Mouse (Mus musculus) CH12.LX (cell line): ENCODE measurements around the gene Lancl1.

ENCODE experiments used
- BHLHE40 ChIP-seq: IDR thresholded peaks from 2 replicates; pipeline ENCODE4 v1.6.1; 2011; ENCODE audit warnings: mild to moderate bottlenecking, low read depth, low read length, improper control_type of control experiment
- CHD2 ChIP-seq: IDR thresholded peaks from 2 replicates; pipeline ENCODE4 v1.6.1; 2011; ENCODE audit warnings: low read length, improper control_type of control experiment
- CTCF ChIP-seq, 2 experiments: IDR thresholded peaks in 1 of 2; conservative IDR thresholded peaks in 1 of 2; 2 replicates each; pipeline ENCODE4 v1.5.1; 2011 to 2012; ENCODE audit warnings: low read depth in 2 of 2, low read length in 2 of 2, improper control_type of control experiment in 1 of 2, inconsistent platforms in 1 of 2, mild to moderate bottlenecking in 1 of 2, moderate library complexity in 1 of 2
- ELF1 ChIP-seq: IDR thresholded peaks from 2 replicates; pipeline ENCODE4 v1.6.1; 2014; ENCODE audit warnings: low read depth, mild to moderate bottlenecking, inconsistent platforms, low read length, improper control_type of control experiment
- EP300 ChIP-seq: IDR thresholded peaks from 2 replicates; pipeline ENCODE4 v1.6.1; 2011; ENCODE audit warnings: low read length, improper control_type of control experiment
- JUND ChIP-seq: conservative IDR thresholded peaks from 2 replicates; pipeline ENCODE4 v1.6.1; 2011; ENCODE audit warnings: low read depth, low read length, improper control_type of control experiment
- POLR2A ChIP-seq: IDR thresholded peaks from 2 replicates; pipeline ENCODE4 v1.6.1; 2011; ENCODE audit warnings: low read depth, mild to moderate bottlenecking, improper control_type of control experiment, low read length
- SMC3 ChIP-seq: IDR thresholded peaks from 2 replicates; pipeline ENCODE4 v1.6.1; 2011; ENCODE audit warnings: low read depth, low read length, improper control_type of control experiment
- TCF12 ChIP-seq: IDR thresholded peaks from 2 replicates; pipeline ENCODE4 v1.6.1; 2014; ENCODE audit warnings: low read depth, mild to moderate bottlenecking, inconsistent platforms, low read length, improper control_type of control experiment
- USF1 ChIP-seq: IDR thresholded peaks from 2 replicates; pipeline ENCODE4 v1.6.1; 2014; ENCODE audit warnings: low read depth, mild to moderate bottlenecking, inconsistent platforms, low read length, improper control_type of control experiment

DNA sequence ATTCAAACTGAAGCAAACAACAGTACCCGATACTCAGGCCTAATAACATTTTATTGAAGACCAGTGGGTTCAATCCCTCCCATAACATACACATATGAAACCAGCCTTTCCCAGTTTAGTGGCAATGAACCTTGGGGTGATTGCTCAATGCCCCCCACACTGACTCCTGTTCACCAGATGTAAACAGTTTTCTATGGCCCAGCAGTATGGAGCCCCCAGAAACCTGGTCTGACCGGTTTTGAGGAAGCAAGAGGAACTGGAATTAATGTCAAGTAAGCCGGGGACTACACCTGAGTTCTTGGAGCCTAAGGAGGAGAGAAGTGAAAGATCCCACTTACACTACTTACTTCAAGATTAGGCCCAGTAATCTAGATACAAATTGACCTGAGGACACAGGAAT lies 38.2 kb downstream of the Lancl1 start:
- no peak for TF ChIP-seq CHD2
- no peak for TF ChIP-seq USF1
- TF ChIP-seq CTCF (conservative IDR thresholded peaks at IDR 0.05 in 1 of 2, IDR thresholded peaks at IDR 0.05 in 1 of 2; ENCODE audit: low read depth in 2 of 2, low read length in 2 of 2): no peak
- TF ChIP-seq SMC3: no peak
- no peak for TF ChIP-seq BHLHE40
- TF ChIP-seq EP300: no peak
- no peak for TF ChIP-seq TCF12
- TF ChIP-seq POLR2A: no peak
- no peak for TF ChIP-seq ELF1
- no peak for TF ChIP-seq JUND
